Mouse (Mus musculus): ENCODE data around the gene Fads1. TPM values are rescaled to one million over a fixed set of nuclear protein-coding genes. Genes with fewer than 3 reads are reported as not detected.
A peak's percentile ranks its signal among the peaks of the same experiment; 100 is the strongest.

The Fads1 gene
- polyA plus RNA-seq, 1 experiment from 2014 or later = 201 TPM

- Histone ChIP-seq H3K9ac (replicated peaks) (no peak overlapping the region), H3K27me3 (peaks cover 30% of the 10 kb centered on the region), H3K36me3 (no peaks in the 10 kb centered on the region), H3K4me1 (peaks cover 17% of the 10 kb centered on the region), H3K27ac (replicated peaks) (no peak overlapping the region), H3K4me3 (no peak overlapping the region), H3K4me2 (replicated peaks) (no peak overlapping the region), H3K9me3 (no peaks in the 10 kb centered on the region)
- 57% methylated on average over 3 of the region's 3 CpGs for WGBS
- ATAC-seq (ENCODE audit: low FRiP score, low read depth) = no peak
Measured at GRCm38 (mm10) chr19:10238477-10238876, 55.8 kb downstream of the Fads1 start.

DNA sequence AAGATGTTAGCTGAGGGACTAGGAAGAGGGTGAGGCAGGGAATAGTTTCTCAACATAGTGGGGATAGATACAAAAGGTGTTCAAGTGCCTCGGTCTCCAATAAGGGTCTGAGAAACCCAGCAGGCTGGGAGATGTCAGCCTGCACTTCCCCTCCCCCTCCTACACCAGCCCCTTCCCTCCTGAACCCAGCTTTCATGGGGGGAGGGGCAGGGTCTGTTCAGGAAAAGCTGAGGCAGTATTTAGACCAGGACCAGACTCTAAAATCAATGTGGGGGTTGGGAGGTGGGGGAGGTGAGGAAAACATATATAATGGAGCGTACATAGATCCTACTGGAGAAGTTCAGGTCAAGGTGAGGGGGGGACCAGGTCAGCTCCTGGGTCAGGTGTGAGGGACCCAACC lies 56.7 kb downstream of the Fads1 start:
- peaks cover 34% of the 10 kb centered on the region for H3K27me3 ChIP-seq
- H3K4me2 ChIP-seq (replicated peaks) = peak overlapping the region; percentile 75; the same call in 1 of the 2 replicates
- no peaks in the 10 kb centered on the region for H3K36me3 ChIP-seq
- no peak overlapping the region for H3K27ac ChIP-seq (replicated peaks)
- no peak overlapping the region for H3K4me3 ChIP-seq
- peaks cover 17% of the 10 kb centered on the region for H3K4me1 ChIP-seq
- H3K9me3 ChIP-seq = no peaks in the 10 kb centered on the region
- 53% methylated on average over 2 of the region's 2 CpGs for WGBS
- H3K9ac ChIP-seq (replicated peaks) = no peak overlapping the region
- ATAC-seq (ENCODE audit: low FRiP score, low read depth) = no peak

GRCm38 (mm10) chr19:10239975-10240653 lies 57.4 kb downstream of the Fads1 start:
- H3K9ac ChIP-seq (replicated peaks) = peak overlapping the region; percentile 44
- no peaks in the 10 kb centered on the region for H3K36me3 ChIP-seq
- no peaks in the 10 kb centered on the region for H3K9me3 ChIP-seq
- peak overlapping the region; percentile 48 for H3K4me3 ChIP-seq
- peak overlapping the region; percentile 75 for H3K4me2 ChIP-seq (replicated peaks)
- no peak overlapping the region for H3K27ac ChIP-seq (replicated peaks)
- H3K27me3 ChIP-seq = peaks cover 34% of the 10 kb centered on the region
- H3K4me1 ChIP-seq = peaks cover 17% of the 10 kb centered on the region
- 3% methylated on average over 25 of the region's 26 CpGs for WGBS
- peak; percentile 7 for ATAC-seq (ENCODE audit: low FRiP score, low read depth)

GRCm38 (mm10) chr19:10240654-10241305 lies 58.1 kb downstream of the Fads1 start, which contains the start of gene Myrf:
Gene Myrf (minus strand): TSS chr19:10240748.
- peak; percentile 83 for ATAC-seq (ENCODE audit: low FRiP score, low read depth)
- Histone ChIP-seq H3K4me3 (peak within 1 kb of the TSS; percentile 48), H3K27me3 (peaks cover 34% of the 10 kb centered on the region), H3K4me2 (replicated peaks) (peak within 1 kb of the TSS; percentile 75), H3K9ac (replicated peaks) (peak within 1 kb of the TSS; percentile 44), H3K4me1 (peaks cover 17% of the 10 kb centered on the region), H3K27ac (replicated peaks) (no peak within 1 kb of the TSS), H3K9me3 (no peaks in the 10 kb centered on the region), H3K36me3 (no peaks in the 10 kb centered on the region)
- 8% methylated on average over 43 of the region's 43 CpGs for WGBS

- Histone ChIP-seq H3K9me3 (no peaks in the 10 kb centered on the region), H3K4me2 (replicated peaks) (no peak overlapping the region), H3K4me1 (peaks cover 17% of the 10 kb centered on the region), H3K9ac (replicated peaks) (no peak overlapping the region), H3K27me3 (peaks cover 33% of the 10 kb centered on the region), H3K4me3 (no peak overlapping the region), H3K36me3 (0 out of 2 replicates have a peak, but pooled peaks cover 4% of the 10 kb centered on the region), H3K27ac (replicated peaks) (no peak overlapping the region)
- 0% methylated on average over 6 of the region's 8 CpGs for WGBS
- no peak for ATAC-seq (ENCODE audit: low FRiP score, low read depth)
Measured at GRCm38 (mm10) chr19:10242916-10243315, 60.2 kb downstream of the Fads1 start.

DNA sequence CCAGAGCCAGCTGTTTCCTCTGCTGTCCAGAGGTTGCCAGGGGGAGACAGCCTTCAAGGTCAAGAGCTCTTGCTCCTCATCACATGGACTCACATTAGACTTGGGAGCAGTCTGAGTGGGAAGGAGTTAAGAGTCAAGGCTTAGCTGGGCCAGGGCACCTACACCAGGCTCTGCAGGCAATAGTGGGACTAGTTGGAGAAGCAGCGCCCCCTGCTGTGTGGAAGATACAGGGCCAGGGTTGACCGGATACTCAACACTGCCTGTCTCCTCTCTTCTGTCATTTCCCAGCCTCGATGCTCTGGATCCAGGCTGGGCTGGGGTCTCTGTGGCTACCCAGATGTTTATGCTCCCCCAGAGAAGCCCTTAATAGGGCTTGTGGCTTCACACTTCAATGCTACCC lies 61.5 kb downstream of the Fads1 start:
- peaks cover 27% of the 10 kb centered on the region for H3K27me3 ChIP-seq
- no peak overlapping the region for H3K4me2 ChIP-seq (replicated peaks)
- no peak overlapping the region for H3K4me3 ChIP-seq
- 0 out of 2 replicates have a peak, but pooled peaks cover 4% of the 10 kb centered on the region for H3K36me3 ChIP-seq
- H3K9ac ChIP-seq (replicated peaks) = no peak overlapping the region
- no peaks in the 10 kb centered on the region for H3K9me3 ChIP-seq
- WGBS = 23% methylated on average over 3 of the region's 3 CpGs
- ATAC-seq (ENCODE audit: low FRiP score, low read depth) = no peak
- H3K27ac ChIP-seq (replicated peaks) = no peak overlapping the region
- H3K4me1 ChIP-seq = peaks cover 17% of the 10 kb centered on the region

Small RNA genes within 50 kb of the gene (microRNA-seq; reads per million reads assigned to microRNA genes)
- gene Mir6993 = 1.6 reads per million

Other genes starting within 250 kb of the Fads1 start
- 1,351 and 1,421 TPM in 2 replicates for gene Fth1, start 202.3 kb upstream of the Fads1 start, polyA plus RNA-seq (2016; fragmentation: Nextera tagmentation; extraction: Ambion mirVana)
- gene Best1, start 181.3 kb upstream of the Fads1 start, polyA plus RNA-seq (2016; fragmentation: Nextera tagmentation; extraction: Ambion mirVana) = 1.1 TPM in 2 replicates
- gene Rab3il1, start 181.2 kb upstream of the Fads1 start, polyA plus RNA-seq (2016; fragmentation: Nextera tagmentation; extraction: Ambion mirVana) = 28.2 and 34.2 TPM in 2 replicates
- gene Fads3, start 141.3 kb upstream of the Fads1 start, polyA plus RNA-seq (2016; fragmentation: Nextera tagmentation; extraction: Ambion mirVana) = 9.6 and 10.7 TPM in 2 replicates
- gene Fads2, start 81.1 kb upstream of the Fads1 start, polyA plus RNA-seq (2016; fragmentation: Nextera tagmentation; extraction: Ambion mirVana) = 220 and 225 TPM in 2 replicates
- gene Tmem258, start 21.1 kb downstream of the Fads1 start, polyA plus RNA-seq (2016; fragmentation: Nextera tagmentation; extraction: Ambion mirVana) = 298 and 313 TPM in 2 replicates
- gene Fen1, start 21.3 kb downstream of the Fads1 start, polyA plus RNA-seq (2016; fragmentation: Nextera tagmentation; extraction: Ambion mirVana) = 95.9 and 98.9 TPM in 2 replicates
- 1.1 and 1.5 TPM in 2 replicates for gene Myrf, start 57.9 kb downstream of the Fads1 start, polyA plus RNA-seq (2016; fragmentation: Nextera tagmentation; extraction: Ambion mirVana)
- 4.2 and 4.4 TPM in 2 replicates for gene Dagla, start 122.0 kb downstream of the Fads1 start, polyA plus RNA-seq (2016; fragmentation: Nextera tagmentation; extraction: Ambion mirVana)
- 3.9 and 4.4 TPM in 2 replicates for gene Syt7, start 206.2 kb downstream of the Fads1 start, polyA plus RNA-seq (2016; fragmentation: Nextera tagmentation; extraction: Ambion mirVana)

All from midbrain, embryonic 12.5 days (tissue).